Mouse (Mus musculus): ENCODE data around the gene Cbx5. TPM values are rescaled to one million over a fixed set of nuclear protein-coding genes. Genes with fewer than 3 reads are reported as not detected.
"Not testable (repeated sequence)": the region's sequence is repeated elsewhere in the genome, so short reads cannot be mapped to it uniquely, and the experiment has no call there.

The Cbx5 gene
- polyA plus RNA-seq, 1 experiment from 2014 or later = 177 TPM

DNA sequence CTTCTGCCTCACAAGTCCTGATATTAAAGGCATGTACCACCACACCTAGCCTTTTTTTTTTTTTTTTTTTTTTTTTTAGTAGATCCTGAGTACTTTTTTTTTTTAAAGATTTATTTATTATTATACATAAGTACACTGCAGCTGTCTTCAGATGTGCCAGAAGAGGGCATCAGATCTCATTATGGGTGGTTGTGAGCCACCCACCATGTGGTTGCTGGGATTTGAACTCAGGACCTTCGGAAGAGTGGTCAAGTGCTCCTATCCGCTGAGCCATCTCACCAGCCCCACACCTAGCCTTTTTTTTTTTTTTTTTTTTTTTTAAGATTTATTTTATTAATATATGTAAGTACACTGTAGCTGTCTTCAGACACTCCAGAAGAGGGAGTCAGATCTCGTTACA lies 36.3 kb upstream of the Cbx5 start:
- not testable (repeated sequence) for H3K27me3 ChIP-seq (ENCODE audit: control insufficient read depth, insufficient read depth, low read length); H3K4me2 ChIP-seq (ENCODE audit: low read length); DNase-seq; ATAC-seq (ENCODE audit: low FRiP score, low TSS enrichment); H3K27ac ChIP-seq (replicated peaks; ENCODE audit: low read depth, low read length); H3K9ac ChIP-seq (replicated peaks; ENCODE audit: low read length); H3K36me3 ChIP-seq (ENCODE audit: control insufficient read depth, insufficient read depth, low read length); H3K9me3 ChIP-seq (ENCODE audit: control insufficient read depth, low read length); H3K4me3 ChIP-seq (replicated peaks; ENCODE audit: low read depth, low read length)
- peaks cover 11% of the 10 kb centered on the region for H3K4me1 ChIP-seq (ENCODE audit: control insufficient read depth, insufficient read depth, low read length)
- 93% methylated on average over 3 of the region's 3 CpGs for WGBS

GRCm38 (mm10) chr15:103272419-103273279 lies 33.0 kb upstream of the Cbx5 start, which contains the start of gene Copz1:
Gene Copz1 (plus strand): TSS chr15:103272714.
- peak within 1 kb of the TSS; percentile 61 for H3K27ac ChIP-seq (replicated peaks; ENCODE audit: low read depth, low read length)
- H3K4me2 ChIP-seq (ENCODE audit: low read length) = peak within 1 kb of the TSS; percentile 61
- no peaks in the 10 kb centered on the region for H3K36me3 ChIP-seq (ENCODE audit: control insufficient read depth, insufficient read depth, low read length)
- no peaks in the 10 kb centered on the region for H3K9me3 ChIP-seq (ENCODE audit: control insufficient read depth, low read length)
- H3K9ac ChIP-seq (replicated peaks; ENCODE audit: low read length) = peak within 1 kb of the TSS; percentile 47
- peaks cover 11% of the 10 kb centered on the region for H3K4me1 ChIP-seq (ENCODE audit: control insufficient read depth, insufficient read depth, low read length)
- no peaks in the 10 kb centered on the region for H3K27me3 ChIP-seq (ENCODE audit: control insufficient read depth, insufficient read depth, low read length)
- ATAC-seq (ENCODE audit: low FRiP score, low TSS enrichment) = peak; percentile 100
- under 1% methylated on average over 38 of the region's 38 CpGs for WGBS
- peak within 1 kb of the TSS; percentile 85 for H3K4me3 ChIP-seq (replicated peaks; ENCODE audit: low read depth, low read length)
- peak; percentile 98 for DNase-seq

DNA sequence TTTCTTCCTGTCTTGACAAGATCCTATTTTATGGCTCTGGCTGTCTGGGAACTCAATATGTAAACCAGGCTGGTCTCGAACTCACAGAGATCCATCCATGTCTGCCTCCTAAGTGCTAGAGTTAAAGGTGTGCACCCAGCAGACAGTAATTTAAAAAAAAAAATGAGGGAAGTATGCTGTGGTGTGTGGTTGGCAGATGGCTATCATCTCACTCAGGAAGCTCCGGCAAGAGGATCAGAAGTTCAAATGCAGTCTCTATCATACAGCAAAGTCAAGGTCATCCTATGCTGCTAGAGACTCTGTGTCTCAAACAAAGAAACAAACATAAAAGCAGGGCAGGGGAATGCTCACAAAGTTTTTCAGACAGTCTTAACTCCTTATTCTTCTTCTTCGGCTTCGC lies 29.3 kb upstream of the Cbx5 start:
- DNase-seq = no peak
- H3K36me3 ChIP-seq (ENCODE audit: control insufficient read depth, insufficient read depth, low read length) = no peaks in the 10 kb centered on the region
- ATAC-seq (ENCODE audit: low FRiP score, low TSS enrichment) = no peak
- H3K4me2 ChIP-seq (ENCODE audit: low read length) = no peak overlapping the region
- peaks cover 6% of the 10 kb centered on the region for H3K4me1 ChIP-seq (ENCODE audit: control insufficient read depth, insufficient read depth, low read length)
- H3K4me3 ChIP-seq (replicated peaks; ENCODE audit: low read depth, low read length) = no peak overlapping the region
- WGBS = 76% methylated on average over 4 of the region's 4 CpGs
- no peaks in the 10 kb centered on the region for H3K9me3 ChIP-seq (ENCODE audit: control insufficient read depth, low read length)
- no peaks in the 10 kb centered on the region for H3K27me3 ChIP-seq (ENCODE audit: control insufficient read depth, insufficient read depth, low read length)
- H3K9ac ChIP-seq (replicated peaks; ENCODE audit: low read length) = no peak overlapping the region
- no peak overlapping the region for H3K27ac ChIP-seq (replicated peaks; ENCODE audit: low read depth, low read length)

DNA sequence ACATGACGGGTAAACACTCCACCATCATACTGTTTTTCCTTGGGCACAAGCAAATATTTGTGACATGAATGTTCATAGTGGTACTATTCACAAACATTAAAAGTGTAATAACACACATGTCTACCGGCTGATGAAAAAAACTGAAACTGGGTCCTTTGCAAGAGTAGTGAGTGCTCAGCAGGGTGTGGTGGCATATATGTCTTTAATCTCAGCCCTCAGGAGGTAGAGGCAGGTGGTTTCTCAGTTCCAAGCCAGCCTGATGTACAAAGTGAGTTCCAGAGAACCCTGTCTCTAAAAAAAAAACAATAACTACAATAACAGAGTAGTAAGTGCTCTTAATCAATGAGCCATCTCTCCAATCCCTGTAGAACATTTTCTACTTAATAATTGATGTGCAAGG lies 25.2 kb upstream of the Cbx5 start:
- Histone ChIP-seq H3K36me3 (ENCODE audit: control insufficient read depth, insufficient read depth, low read length) (no peaks in the 10 kb centered on the region), H3K9me3 (ENCODE audit: control insufficient read depth, low read length) (no peaks in the 10 kb centered on the region), H3K27ac (replicated peaks; ENCODE audit: low read depth, low read length) (no peak overlapping the region), H3K4me2 (ENCODE audit: low read length) (no peak overlapping the region), H3K27me3 (ENCODE audit: control insufficient read depth, insufficient read depth, low read length) (no peaks in the 10 kb centered on the region), H3K9ac (replicated peaks; ENCODE audit: low read length) (no peak overlapping the region), H3K4me3 (replicated peaks; ENCODE audit: low read depth, low read length) (no peak overlapping the region), H3K4me1 (ENCODE audit: control insufficient read depth, insufficient read depth, low read length) (no peaks in the 10 kb centered on the region)
- ATAC-seq (ENCODE audit: low FRiP score, low TSS enrichment) = no peak
- DNase-seq = no peak
- WGBS = 90% methylated on average over 2 of the region's 2 CpGs

DNA sequence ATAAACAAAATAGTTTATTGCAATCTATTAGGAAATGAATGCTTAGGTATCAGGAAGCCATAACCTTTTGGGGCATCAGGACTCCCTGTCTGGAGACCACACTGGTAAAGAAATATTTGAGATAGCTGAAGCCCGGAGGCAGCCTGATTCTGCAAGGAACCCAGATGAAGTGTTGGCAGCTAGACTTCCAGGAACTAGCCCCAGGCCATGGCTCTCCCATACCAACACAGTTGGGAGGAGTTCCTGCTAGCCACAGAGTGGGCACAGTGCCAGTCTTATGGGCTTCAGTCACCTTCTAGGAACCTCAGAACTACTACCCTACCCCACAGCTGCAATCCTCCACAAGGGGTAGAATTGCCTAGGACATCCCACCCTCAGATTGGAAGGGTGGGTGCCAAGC lies 20.4 kb upstream of the Cbx5 start:
- H3K9me3 ChIP-seq (ENCODE audit: control insufficient read depth, low read length) = no peaks in the 10 kb centered on the region
- H3K4me2 ChIP-seq (ENCODE audit: low read length) = no peak overlapping the region
- H3K27me3 ChIP-seq (ENCODE audit: control insufficient read depth, insufficient read depth, low read length) = no peaks in the 10 kb centered on the region
- ATAC-seq (ENCODE audit: low FRiP score, low TSS enrichment) = no peak
- H3K36me3 ChIP-seq (ENCODE audit: control insufficient read depth, insufficient read depth, low read length) = no peaks in the 10 kb centered on the region
- WGBS = 84% methylated on average over 1 of the region's 1 CpGs
- no peak overlapping the region for H3K4me3 ChIP-seq (replicated peaks; ENCODE audit: low read depth, low read length)
- H3K4me1 ChIP-seq (ENCODE audit: control insufficient read depth, insufficient read depth, low read length) = peaks cover 3% of the 10 kb centered on the region; the same call in 1 of the 2 replicates
- no peak overlapping the region for H3K9ac ChIP-seq (replicated peaks; ENCODE audit: low read length)
- no peak overlapping the region for H3K27ac ChIP-seq (replicated peaks; ENCODE audit: low read depth, low read length)
- DNase-seq = no peak

DNA sequence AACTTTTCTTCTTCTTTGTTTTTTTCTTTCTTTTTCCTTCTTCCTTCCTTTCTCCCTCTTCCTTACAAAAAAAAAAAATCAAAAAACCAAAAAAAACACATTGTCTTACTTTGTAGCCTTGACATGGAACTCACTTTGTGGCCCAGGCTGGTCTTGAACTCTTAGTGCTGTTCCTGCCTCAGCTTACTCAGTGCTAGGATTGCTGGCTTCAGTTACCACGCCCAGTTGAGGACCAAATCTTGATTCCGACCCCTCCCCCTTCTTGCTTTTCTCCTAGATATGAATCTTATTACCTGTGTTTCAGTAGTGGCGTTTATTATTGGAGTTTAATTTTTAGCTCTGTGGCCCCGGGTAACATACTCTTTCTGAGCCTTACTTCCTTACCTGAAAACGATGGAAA lies 19.5 kb upstream of the Cbx5 start:
- Histone ChIP-seq H3K9me3 (ENCODE audit: control insufficient read depth, low read length) (no peaks in the 10 kb centered on the region), H3K4me2 (ENCODE audit: low read length) (no peak overlapping the region), H3K4me3 (replicated peaks; ENCODE audit: low read depth, low read length) (no peak overlapping the region), H3K27me3 (ENCODE audit: control insufficient read depth, insufficient read depth, low read length) (0 out of 2 replicates have a peak, but pooled peaks cover 4% of the 10 kb centered on the region), H3K9ac (replicated peaks; ENCODE audit: low read length) (no peak overlapping the region), H3K4me1 (ENCODE audit: control insufficient read depth, insufficient read depth, low read length) (peaks cover 6% of the 10 kb centered on the region; the same call in 1 of the 2 replicates), H3K27ac (replicated peaks; ENCODE audit: low read depth, low read length) (no peak overlapping the region), H3K36me3 (ENCODE audit: control insufficient read depth, insufficient read depth, low read length) (no peaks in the 10 kb centered on the region)
- no peak for ATAC-seq (ENCODE audit: low FRiP score, low TSS enrichment)
- 87% methylated on average over 5 of the region's 5 CpGs for WGBS
- no peak for DNase-seq

GRCm38 (mm10) chr15:103257790-103258728 lies 18.4 kb upstream of the Cbx5 start, which contains the start of gene Nfe2:
Gene Nfe2 (minus strand): TSS chr15:103258403.
- H3K9me3 ChIP-seq (ENCODE audit: control insufficient read depth, low read length) = no peaks in the 10 kb centered on the region
- H3K4me3 ChIP-seq (replicated peaks; ENCODE audit: low read depth, low read length) = no peak within 1 kb of the TSS
- no peak for ATAC-seq (ENCODE audit: low FRiP score, low TSS enrichment)
- H3K36me3 ChIP-seq (ENCODE audit: control insufficient read depth, insufficient read depth, low read length) = no peaks in the 10 kb centered on the region
- no peak for DNase-seq
- H3K27me3 ChIP-seq (ENCODE audit: control insufficient read depth, insufficient read depth, low read length) = 0 out of 2 replicates have a peak, but pooled peaks cover 4% of the 10 kb centered on the region
- peaks cover 6% of the 10 kb centered on the region; the same call in 1 of the 2 replicates for H3K4me1 ChIP-seq (ENCODE audit: control insufficient read depth, insufficient read depth, low read length)
- 17% methylated on average over 15 of the region's 15 CpGs for WGBS
- H3K27ac ChIP-seq (replicated peaks; ENCODE audit: low read depth, low read length) = no peak within 1 kb of the TSS
- H3K4me2 ChIP-seq (ENCODE audit: low read length) = no peak within 1 kb of the TSS
- H3K9ac ChIP-seq (replicated peaks; ENCODE audit: low read length) = no peak within 1 kb of the TSS

GRCm38 (mm10) chr15:103256210-103256986 lies 16.8 kb upstream of the Cbx5 start:
- Histone ChIP-seq H3K4me3 (replicated peaks; ENCODE audit: low read depth, low read length) (no peak overlapping the region), H3K4me1 (ENCODE audit: control insufficient read depth, insufficient read depth, low read length) (peaks cover 6% of the 10 kb centered on the region; the same call in 1 of the 2 replicates), H3K36me3 (ENCODE audit: control insufficient read depth, insufficient read depth, low read length) (no peaks in the 10 kb centered on the region), H3K9me3 (ENCODE audit: control insufficient read depth, low read length) (no peaks in the 10 kb centered on the region), H3K4me2 (ENCODE audit: low read length) (no peak overlapping the region), H3K27ac (replicated peaks; ENCODE audit: low read depth, low read length) (no peak overlapping the region), H3K9ac (replicated peaks; ENCODE audit: low read length) (no peak overlapping the region), H3K27me3 (ENCODE audit: control insufficient read depth, insufficient read depth, low read length) (0 out of 2 replicates have a peak, but pooled peaks cover 4% of the 10 kb centered on the region)
- ATAC-seq (ENCODE audit: low FRiP score, low TSS enrichment) = no peak
- DNase-seq = no peak
- WGBS = 88% methylated on average over 6 of the region's 6 CpGs
